Mouse (Mus musculus): ENCODE results near the gene Chrna3. TPM values are rescaled to one million over a fixed set of nuclear protein-coding genes. Genes with fewer than 3 reads are reported as not detected.

The Chrna3 gene
- total RNA-seq, 4 experiments from 2014 or later: not detected

- no peak for DNase-seq (ENCODE audit: low spot score in 2 of 2)
These were observed 22.8 kb downstream of the Chrna3 start for GRCm38 (mm10) chr9:55003609-55004008.

- DNase-seq (ENCODE audit: low spot score in 2 of 2): no peak
These were observed 30.7 kb downstream of the Chrna3 start for GRCm38 (mm10) chr9:54995645-54996044.

GRCm38 (mm10) chr9:54994381-54994780 is 32.0 kb downstream of the Chrna3 start:
- no peak for DNase-seq (ENCODE audit: low spot score in 2 of 2)

GRCm38 (mm10) chr9:54990362-54990761 is 36.0 kb downstream of the Chrna3 start:
- DNase-seq (ENCODE audit: low spot score in 2 of 2): no peak

- DNase-seq (ENCODE audit: low spot score in 2 of 2): no peak
These were observed 44.0 kb downstream of the Chrna3 start for GRCm38 (mm10) chr9:54982401-54982800.

GRCm38 (mm10) chr9:54981291-54982191 is 44.8 kb downstream of the Chrna3 start:
- DNase-seq (ENCODE audit: low spot score in 2 of 2): no peak

- no peak for DNase-seq (ENCODE audit: low spot score in 2 of 2)
These were observed 45.7 kb downstream of the Chrna3 start, which contains the start of gene Chrna5 for GRCm38 (mm10) chr9:54980674-54981073. TSS of gene Chrna5 (plus strand) at chr9:54980880.

- no peak for DNase-seq (ENCODE audit: low spot score in 2 of 2)
These were observed 56.3 kb downstream of the Chrna3 start for GRCm38 (mm10) chr9:54969972-54970637.

- DNase-seq (ENCODE audit: low spot score in 2 of 2): no peak
These were observed 62.7 kb downstream of the Chrna3 start for GRCm38 (mm10) chr9:54963669-54964068.

- DNase-seq (ENCODE audit: low spot score in 2 of 2): no peak
These were observed 65.3 kb downstream of the Chrna3 start for GRCm38 (mm10) chr9:54961059-54961458.

Other genes with a start within 250 kb of the Chrna3 start
- gene Ireb2, start 162.8 kb downstream of the Chrna3 start, total RNA-seq (2022): 10 to 100 TPM; 17.3 to 18.9 (median 18.5) TPM
- under 1 TPM; 0.53 to 0.73 (median 0.57) TPM for gene Hykk, start 109.3 kb downstream of the Chrna3 start, total RNA-seq (2022)
- 100 to 1,000 TPM; 114 to 129 (median 121) TPM for gene Psma4, start 75.8 kb downstream of the Chrna3 start, total RNA-seq (2022)
- gene AY074887, start 75.6 kb downstream of the Chrna3 start, total RNA-seq (2022): not detected
- under 1 TPM in 1 of 4 experiments, not detected in 3; 0.11 TPM for gene Chrna5, start 45.7 kb downstream of the Chrna3 start, total RNA-seq (2022)
- under 1 TPM in 1 of 4 experiments, not detected in 3; 0.13 TPM for gene Chrnb4, start 22.2 kb upstream of the Chrna3 start, total RNA-seq (2022)
- 10 to 100 TPM; 35.9 to 40.1 (median 37.6) TPM for gene Ube2q2, start 122.3 kb upstream of the Chrna3 start, total RNA-seq (2022)
- gene Fbxo22, start 182.4 kb upstream of the Chrna3 start, total RNA-seq (2022): 10 to 100 TPM; 18.1 to 22.2 (median 19.9) TPM